Mouse (Mus musculus) MEL (cell line): ENCODE data around the gene Sapcd1.

Experiments used
- BHLHE40 ChIP-seq: IDR thresholded peaks from 2 replicates; pipeline ENCODE4 v1.6.1; 2012; ENCODE audit warnings: low read depth, mild to moderate bottlenecking, inconsistent platforms, low read length, improper control_type of control experiment, borderline replicate concordance
- CTCF ChIP-seq, 3 experiments: IDR thresholded peaks in 2 of 3; conservative IDR thresholded peaks in 1 of 3; 2 replicates each; pipeline ENCODE4 v1.5.1; 2011 to 2012; ENCODE audit warnings: low read length in 3 of 3, low read depth in 2 of 3, mild to moderate bottlenecking in 2 of 3, improper control_type of control experiment in 1 of 3, inconsistent platforms in 1 of 3, mixed read lengths in 1 of 3, moderate library complexity in 1 of 3; ENCODE audit not compliant: control insufficient read depth in 1 of 3, insufficient read depth in 1 of 3, poor library complexity in 1 of 3, severe bottlenecking in 1 of 3
- E2F4 ChIP-seq: IDR thresholded peaks from 2 replicates; pipeline ENCODE4 v1.6.1; 2011; ENCODE audit warnings: low read depth, low read length, improper control_type of control experiment, borderline replicate concordance
- ELF1 ChIP-seq: IDR thresholded peaks from 2 replicates; pipeline ENCODE4 v1.6.1; 2014; ENCODE audit warnings: low read depth, mild to moderate bottlenecking, inconsistent platforms, low read length, improper control_type of control experiment, moderate library complexity
- EP300 ChIP-seq, 2 experiments: IDR thresholded peaks; 2 replicates each; pipeline ENCODE4 v1.6.1; 2011; ENCODE audit warnings: improper control_type of control experiment in 2 of 2, low read length in 2 of 2, low read depth in 1 of 2, mild to moderate bottlenecking in 1 of 2
- ETS1 ChIP-seq: IDR thresholded peaks from 2 replicates; pipeline ENCODE4 v1.6.1; 2012; ENCODE audit warnings: low read depth, mild to moderate bottlenecking, inconsistent platforms, low read length, improper control_type of control experiment, moderate library complexity
- GATA1 ChIP-seq: IDR thresholded peaks from 2 replicates; pipeline ENCODE4 v1.6.1; 2011; ENCODE audit warnings: low read depth, low read length, improper control_type of control experiment
- MEF2A ChIP-seq: IDR thresholded peaks from 2 replicates; pipeline ENCODE4 v1.6.1; 2014; ENCODE audit warnings: low read depth, mild to moderate bottlenecking, inconsistent platforms, low read length, improper control_type of control experiment; ENCODE audit not compliant: poor library complexity, insufficient replicate concordance, severe bottlenecking; ENCODE audit errors: extremely low read depth
- POLR2A ChIP-seq, 2 experiments: IDR thresholded peaks; 2 replicates each; pipeline ENCODE4 v1.6.1; 2011 to 2012; ENCODE audit warnings: low read length in 2 of 2, mild to moderate bottlenecking in 2 of 2, control low read depth in 1 of 2, improper control_type of control experiment in 1 of 2, low read depth in 1 of 2, moderate library complexity in 1 of 2; ENCODE audit not compliant: control insufficient read depth in 1 of 2, insufficient read depth in 1 of 2, poor library complexity in 1 of 2
- POLR2AphosphoS5 ChIP-seq: IDR thresholded peaks from 2 replicates; pipeline ENCODE4 v1.6.1; 2012; ENCODE audit warnings: low read depth, borderline replicate concordance, mild to moderate bottlenecking, inconsistent platforms, low read length, moderate library complexity, mixed read lengths
- SIN3A ChIP-seq: IDR thresholded peaks from 2 replicates; pipeline ENCODE4 v1.6.1; 2012; ENCODE audit warnings: low read length, improper control_type of control experiment, inconsistent platforms
- TAL1 ChIP-seq: IDR thresholded peaks from 2 replicates; pipeline ENCODE4 v1.6.1; 2012; ENCODE audit warnings: mild to moderate bottlenecking, inconsistent platforms, low read length, moderate library complexity, mixed read lengths
- USF1 ChIP-seq: IDR thresholded peaks from 2 replicates; pipeline ENCODE4 v1.6.1; 2014; ENCODE audit warnings: low read depth, mild to moderate bottlenecking, inconsistent platforms, low read length, improper control_type of control experiment, moderate library complexity
- ZNF384 ChIP-seq: IDR thresholded peaks from 2 replicates; pipeline ENCODE4 v1.6.1; 2012; ENCODE audit warnings: low read depth, mild to moderate bottlenecking, inconsistent platforms, low read length, improper control_type of control experiment

GRCm38 (mm10) chr17:35043794-35044193 lies 16.0 kb upstream of the Sapcd1 start:
- TF ChIP-seq BHLHE40 (no peak), POLR2A (IDR thresholded peaks at IDR 0.05; ENCODE audit: control insufficient read depth in 1 of 2, insufficient read depth in 1 of 2, low read depth in 1 of 2, low read length in 2 of 2, poor library complexity in 1 of 2) (no peak), CTCF (IDR thresholded peaks at IDR 0.05 in 2 of 3, conservative IDR thresholded peaks at IDR 0.05 in 1 of 3; ENCODE audit: control insufficient read depth in 1 of 3, insufficient read depth in 1 of 3, low read depth in 2 of 3, low read length in 3 of 3, poor library complexity in 1 of 3, severe bottlenecking in 1 of 3) (no peak), E2F4 (no peak), ETS1 (no peak), POLR2AphosphoS5 (no peak), GATA1 (no peak), ELF1 (no peak), MEF2A (no peak), EP300 (IDR thresholded peaks at IDR 0.05; ENCODE audit: low read depth in 1 of 2, low read length in 2 of 2) (no peak), TAL1 (no peak), SIN3A (no peak), USF1 (no peak), ZNF384 (no peak)
